Mouse (Mus musculus): ENCODE results near the gene Podxl. TPM values are rescaled to one million over a fixed set of nuclear protein-coding genes. Genes with fewer than 3 reads are reported as not detected.

The Podxl gene
- 35.0 and 37.4 TPM in 2 replicates for polyA plus RNA-seq (2015; fragmentation: Nextera tagmentation; extraction: Ambion mirVana)

- ATAC-seq (ENCODE audit: low read depth), result peak; percentile 93
- Histone ChIP-seq H3K27ac (ENCODE audit: low read length) (peak within 1 kb of the TSS; percentile 69), H3K36me3 (ENCODE audit: control insufficient read depth, insufficient read depth, low read length) (no peaks in the 10 kb centered on the region), H3K9ac (ENCODE audit: low read length) (peak within 1 kb of the TSS; percentile 81), H3K27me3 (ENCODE audit: control insufficient read depth, insufficient read depth, low read depth, low read length) (peaks cover 20% of the 10 kb centered on the region), H3K4me1 (replicated peaks; ENCODE audit: control insufficient read depth, insufficient read depth, low read length) (peaks cover 21% of the 10 kb centered on the region), H3K4me2 (ENCODE audit: low read depth, low read length) (peak within 1 kb of the TSS; percentile 82), H3K9me3 (ENCODE audit: control insufficient read depth, low read length) (no peaks in the 10 kb centered on the region), H3K4me3 (ENCODE audit: low read length) (peak within 1 kb of the TSS; percentile 73)
- under 1% methylated on average over 73 of the region's 91 CpGs for WGBS
Measured at GRCm38 (mm10) chr6:31563235-31564181, at the start of gene Podxl. TSS of gene Podxl (minus strand) at chr6:31563981.

DNA sequence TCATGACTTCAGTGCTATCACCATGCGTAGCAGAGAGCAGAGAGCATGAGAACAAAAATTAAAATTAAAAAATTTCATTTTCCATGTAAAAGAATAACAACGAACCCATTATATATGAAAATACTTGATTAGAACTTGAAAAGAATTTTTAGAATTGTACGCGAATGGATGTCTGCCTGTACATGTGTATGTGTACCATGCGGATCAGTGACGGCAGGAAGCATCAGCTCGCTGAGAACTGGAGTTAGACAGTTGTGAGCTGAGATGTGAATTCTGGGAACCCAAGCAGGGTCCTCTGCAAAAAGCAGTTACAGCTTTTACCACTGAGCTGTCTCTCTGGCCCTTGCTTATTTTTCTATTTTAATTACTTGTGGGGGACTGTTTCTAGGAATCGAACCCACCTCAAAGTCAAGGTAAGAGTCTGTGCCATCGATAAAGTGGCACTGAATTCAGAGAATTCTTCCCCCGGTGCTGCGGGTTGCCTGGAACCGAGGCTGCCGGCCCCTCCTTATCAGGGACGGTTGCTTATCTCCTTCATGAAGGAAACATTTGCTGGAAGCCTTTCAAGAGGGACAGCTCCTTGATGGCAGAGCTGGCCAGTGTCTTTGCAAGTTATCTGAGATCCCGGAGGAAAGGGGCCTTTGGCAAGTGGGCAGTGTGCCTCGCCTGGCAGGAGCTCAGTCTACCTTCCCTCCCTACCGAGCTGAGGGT lies 48.9 kb upstream of the Podxl start:
- Histone ChIP-seq H3K4me2 (ENCODE audit: low read depth, low read length) (no peak overlapping the region), H3K4me3 (ENCODE audit: low read length) (no peak overlapping the region), H3K27me3 (ENCODE audit: control insufficient read depth, insufficient read depth, low read depth, low read length) (no peaks in the 10 kb centered on the region), H3K4me1 (replicated peaks; ENCODE audit: control insufficient read depth, insufficient read depth, low read length) (peaks cover 15% of the 10 kb centered on the region; the same call in 1 of the 2 replicates), H3K9me3 (ENCODE audit: control insufficient read depth, low read length) (no peaks in the 10 kb centered on the region), H3K27ac (ENCODE audit: low read length) (no peak overlapping the region), H3K36me3 (ENCODE audit: control insufficient read depth, insufficient read depth, low read length) (no peaks in the 10 kb centered on the region), H3K9ac (ENCODE audit: low read length) (no peak overlapping the region)
- 42% methylated on average over 17 of the region's 17 CpGs for WGBS
- no peak for ATAC-seq (ENCODE audit: low read depth)

DNA sequence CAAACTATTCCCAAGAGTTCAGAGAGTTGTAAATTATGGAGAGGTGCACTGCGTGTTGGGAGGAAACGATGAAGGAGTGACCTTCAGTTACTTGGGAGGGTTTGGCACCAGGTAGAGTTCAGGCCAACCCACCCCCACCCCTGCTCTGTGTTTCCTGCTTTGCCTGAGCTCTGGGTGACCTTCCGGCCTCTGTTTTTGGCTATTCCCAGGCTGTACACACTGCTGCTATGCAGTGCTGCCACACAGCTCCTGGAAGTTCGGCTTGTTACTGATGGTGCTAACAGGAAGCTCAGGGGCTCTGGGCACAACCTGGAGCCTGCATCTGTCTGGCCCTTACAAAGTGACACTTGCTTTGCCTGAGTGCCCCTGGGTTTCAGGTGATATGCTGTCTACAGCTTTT lies 42.6 kb upstream of the Podxl start:
- Histone ChIP-seq H3K4me3 (ENCODE audit: low read length) (no peak overlapping the region), H3K27me3 (ENCODE audit: control insufficient read depth, insufficient read depth, low read depth, low read length) (no peaks in the 10 kb centered on the region), H3K9me3 (ENCODE audit: control insufficient read depth, low read length) (no peaks in the 10 kb centered on the region), H3K4me1 (replicated peaks; ENCODE audit: control insufficient read depth, insufficient read depth, low read length) (peaks cover 13% of the 10 kb centered on the region; the same call in 1 of the 2 replicates), H3K27ac (ENCODE audit: low read length) (no peak overlapping the region), H3K36me3 (ENCODE audit: control insufficient read depth, insufficient read depth, low read length) (no peaks in the 10 kb centered on the region), H3K4me2 (ENCODE audit: low read depth, low read length) (no peak overlapping the region), H3K9ac (ENCODE audit: low read length) (no peak overlapping the region)
- WGBS, result 74% methylated on average over 4 of the region's 4 CpGs
- ATAC-seq (ENCODE audit: low read depth), result no peak

DNA sequence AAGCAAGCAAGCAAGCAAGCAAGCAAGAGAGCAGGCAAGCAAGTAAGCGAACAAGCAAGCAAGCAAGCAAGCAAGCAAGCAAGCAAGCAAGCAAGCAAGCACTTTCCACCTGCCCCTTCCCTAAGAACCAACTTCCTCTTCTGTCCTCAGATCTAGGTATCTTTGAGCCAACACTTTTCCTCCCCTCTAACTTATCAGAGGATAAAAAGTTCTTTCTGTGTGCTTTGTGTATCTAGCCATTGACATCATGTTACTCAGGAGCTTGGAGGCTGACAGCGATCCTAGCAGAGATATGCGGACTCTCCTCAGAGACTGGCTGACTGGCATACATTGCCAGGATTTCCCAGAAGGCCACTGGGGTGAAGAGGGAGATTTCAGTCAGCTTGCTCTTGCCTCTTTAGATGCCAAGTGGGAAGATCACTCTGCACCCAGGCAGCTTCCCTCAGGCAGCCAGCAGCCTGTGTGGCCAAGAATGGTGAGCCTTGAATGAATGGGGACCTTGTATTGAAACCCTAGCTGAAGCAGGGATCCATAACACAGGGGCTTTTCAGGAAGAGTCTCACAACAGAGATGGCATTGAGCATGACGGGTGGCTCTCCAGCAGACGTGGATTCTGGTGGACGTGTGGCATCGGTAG lies 41.0 kb upstream of the Podxl start:
- Histone ChIP-seq H3K4me1 (replicated peaks; ENCODE audit: control insufficient read depth, insufficient read depth, low read length) (peaks cover 24% of the 10 kb centered on the region), H3K9ac (ENCODE audit: low read length) (no peak overlapping the region), H3K36me3 (ENCODE audit: control insufficient read depth, insufficient read depth, low read length) (no peaks in the 10 kb centered on the region), H3K4me2 (ENCODE audit: low read depth, low read length) (no peak overlapping the region), H3K4me3 (ENCODE audit: low read length) (no peak overlapping the region), H3K9me3 (ENCODE audit: control insufficient read depth, low read length) (no peaks in the 10 kb centered on the region), H3K27ac (ENCODE audit: low read length) (peak overlapping the region; percentile 32), H3K27me3 (ENCODE audit: control insufficient read depth, insufficient read depth, low read depth, low read length) (no peaks in the 10 kb centered on the region)
- 0 out of 2 replicates have a peak, but pooled peaks have one; percentile 29 for ATAC-seq (ENCODE audit: low read depth)
- 60% methylated on average over 7 of the region's 7 CpGs for WGBS

DNA sequence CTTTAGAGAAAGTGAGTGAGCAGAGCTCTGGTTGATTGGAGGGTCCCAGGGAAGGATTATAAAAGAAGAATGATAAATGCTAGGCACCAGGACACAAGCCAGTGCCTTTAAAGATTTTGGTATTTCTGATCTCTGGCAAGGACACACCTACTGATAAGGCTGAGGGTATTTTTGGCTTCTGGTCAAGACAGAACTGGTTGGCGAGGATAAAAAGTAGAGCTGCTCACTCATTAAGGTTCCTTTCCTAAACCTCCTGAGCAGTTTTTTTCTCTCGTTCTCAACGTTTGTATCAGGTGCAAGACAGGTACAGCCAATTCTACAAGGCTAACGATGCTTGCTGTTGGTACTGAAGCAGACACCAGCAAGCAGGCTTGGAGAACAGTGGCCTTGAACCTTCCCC lies 38.7 kb upstream of the Podxl start:
- WGBS, result 53% methylated on average over 4 of the region's 4 CpGs
- no peak for ATAC-seq (ENCODE audit: low read depth)
- no peaks in the 10 kb centered on the region for H3K36me3 ChIP-seq (ENCODE audit: control insufficient read depth, insufficient read depth, low read length)
- H3K4me1 ChIP-seq (replicated peaks; ENCODE audit: control insufficient read depth, insufficient read depth, low read length), result peaks cover 31% of the 10 kb centered on the region
- no peak overlapping the region for H3K9ac ChIP-seq (ENCODE audit: low read length)
- H3K27ac ChIP-seq (ENCODE audit: low read length), result peak overlapping the region; percentile 86
- no peaks in the 10 kb centered on the region for H3K9me3 ChIP-seq (ENCODE audit: control insufficient read depth, low read length)
- no peak overlapping the region for H3K4me3 ChIP-seq (ENCODE audit: low read length)
- H3K4me2 ChIP-seq (ENCODE audit: low read depth, low read length), result no peak overlapping the region
- no peaks in the 10 kb centered on the region for H3K27me3 ChIP-seq (ENCODE audit: control insufficient read depth, insufficient read depth, low read depth, low read length)

- WGBS, result 14% methylated on average over 3 of the region's 3 CpGs
- H3K4me1 ChIP-seq (replicated peaks; ENCODE audit: control insufficient read depth, insufficient read depth, low read length), result peaks cover 44% of the 10 kb centered on the region
- peak; percentile 68 for ATAC-seq (ENCODE audit: low read depth)
- H3K27me3 ChIP-seq (ENCODE audit: control insufficient read depth, insufficient read depth, low read depth, low read length), result no peaks in the 10 kb centered on the region
- H3K4me2 ChIP-seq (ENCODE audit: low read depth, low read length), result no peak overlapping the region
- no peak overlapping the region for H3K9ac ChIP-seq (ENCODE audit: low read length)
- H3K4me3 ChIP-seq (ENCODE audit: low read length), result no peak overlapping the region
- H3K27ac ChIP-seq (ENCODE audit: low read length), result peak overlapping the region; percentile 86
- no peaks in the 10 kb centered on the region for H3K9me3 ChIP-seq (ENCODE audit: control insufficient read depth, low read length)
- no peaks in the 10 kb centered on the region for H3K36me3 ChIP-seq (ENCODE audit: control insufficient read depth, insufficient read depth, low read length)
Measured at GRCm38 (mm10) chr6:31601131-31601530, 37.4 kb upstream of the Podxl start.

DNA sequence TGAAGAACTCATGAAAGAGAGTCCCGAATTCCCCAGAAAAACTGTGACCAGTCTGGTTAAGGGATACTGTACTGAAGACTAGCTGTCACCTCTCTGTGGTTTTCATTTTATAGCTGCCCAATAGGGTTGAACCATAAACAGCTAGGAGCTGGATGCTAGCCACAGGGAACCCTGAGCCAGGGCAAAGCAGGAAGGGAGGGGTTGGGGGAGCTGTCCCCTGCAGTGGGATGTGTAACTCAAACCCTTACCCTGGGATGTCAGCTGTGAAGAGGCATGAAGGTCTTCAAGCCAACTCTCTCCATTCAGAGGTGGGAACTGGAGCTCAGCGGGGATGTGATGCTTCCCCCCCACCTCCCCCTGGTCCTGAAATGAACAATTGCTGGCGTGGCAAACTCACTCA lies 36.1 kb upstream of the Podxl start:
- Histone ChIP-seq H3K36me3 (ENCODE audit: control insufficient read depth, insufficient read depth, low read length) (no peaks in the 10 kb centered on the region), H3K27me3 (ENCODE audit: control insufficient read depth, insufficient read depth, low read depth, low read length) (no peaks in the 10 kb centered on the region), H3K9ac (ENCODE audit: low read length) (no peak overlapping the region), H3K9me3 (ENCODE audit: control insufficient read depth, low read length) (no peaks in the 10 kb centered on the region), H3K4me3 (ENCODE audit: low read length) (no peak overlapping the region), H3K4me2 (ENCODE audit: low read depth, low read length) (no peak overlapping the region), H3K27ac (ENCODE audit: low read length) (peak overlapping the region; percentile 19), H3K4me1 (replicated peaks; ENCODE audit: control insufficient read depth, insufficient read depth, low read length) (peaks cover 41% of the 10 kb centered on the region)
- 47% methylated on average over 3 of the region's 3 CpGs for WGBS
- ATAC-seq (ENCODE audit: low read depth), result no peak

GRCm38 (mm10) chr6:31598349-31598911 lies 34.6 kb upstream of the Podxl start:
- H3K27me3 ChIP-seq (ENCODE audit: control insufficient read depth, insufficient read depth, low read depth, low read length), result no peaks in the 10 kb centered on the region
- no peak overlapping the region for H3K27ac ChIP-seq (ENCODE audit: low read length)
- H3K4me3 ChIP-seq (ENCODE audit: low read length), result no peak overlapping the region
- no peaks in the 10 kb centered on the region for H3K36me3 ChIP-seq (ENCODE audit: control insufficient read depth, insufficient read depth, low read length)
- no peak overlapping the region for H3K9ac ChIP-seq (ENCODE audit: low read length)
- no peak overlapping the region for H3K4me2 ChIP-seq (ENCODE audit: low read depth, low read length)
- peaks cover 43% of the 10 kb centered on the region for H3K4me1 ChIP-seq (replicated peaks; ENCODE audit: control insufficient read depth, insufficient read depth, low read length)
- ATAC-seq (ENCODE audit: low read depth), result no peak
- 60% methylated on average over 6 of the region's 6 CpGs for WGBS
- H3K9me3 ChIP-seq (ENCODE audit: control insufficient read depth, low read length), result no peaks in the 10 kb centered on the region

All from lung, embryonic 16.5 days (tissue).